Mouse (Mus musculus): ENCODE results near the gene Srp72. TPM values are rescaled to one million over a fixed set of nuclear protein-coding genes. Genes with fewer than 3 reads are reported as not detected.

The Srp72 gene
- total RNA-seq, 2 experiments from 2014 or later, result 99.8 to 101 TPM

Other genes with a start within 250 kb of the Srp72 start
- 10 to 100 TPM; 23.1 to 27.3 TPM for gene Aasdh, start 69.2 kb upstream of the Srp72 start, total RNA-seq (2021)
- 10 to 100 TPM; 84.2 to 92.1 TPM for gene Paics, start 23.4 kb upstream of the Srp72 start, total RNA-seq (2021)
- gene Ppat, start 23.1 kb upstream of the Srp72 start, total RNA-seq (2021), result 10 to 100 TPM; 16.3 to 16.5 TPM
- not detected for gene Arl9, start 29.4 kb downstream of the Srp72 start, total RNA-seq (2021)
- gene Thegl, start 41.3 kb downstream of the Srp72 start, total RNA-seq (2021), result 1 to 10 TPM in 1 of 2 experiments, under 1 TPM in 1; 0.76 to 2.0 TPM
- gene Hopx, start 140.4 kb downstream of the Srp72 start, total RNA-seq (2021), result 10 to 100 TPM; 85.0 to 92.8 TPM
- gene Spink2, start 236.8 kb downstream of the Srp72 start, total RNA-seq (2021), result not detected